Mouse (Mus musculus) gastrocnemius, adult 2 months (tissue): ENCODE data around the gene Sparcl1. TPM values are rescaled to one million over a fixed set of nuclear protein-coding genes. Genes with fewer than 3 reads are reported as not detected.

ENCODE experiments used
- DNase-seq: peaks from one replicate; pipeline ENCODE4 v3.0.0; 2022
- H3K27ac ChIP-seq: fragments of 200-600 bp; 2 replicates; pipeline ENCODE4 v1.8.1; 2022; ENCODE audit warnings: mild to moderate bottlenecking
- H3K4me3 ChIP-seq: fragments of 200-600 bp; 2 replicates; pipeline ENCODE4 v1.8.1; 2022; ENCODE audit warnings: mild to moderate bottlenecking, moderate library complexity
- CTCF ChIP-seq: fragments of 200-600 bp; IDR thresholded peaks from 2 replicates; pipeline ENCODE4 v1.8.1; 2022; ENCODE audit warnings: antibody characterized with exemption, mild to moderate bottlenecking, moderate library complexity
- intact Hi-C: fragments of 180-260 bp; cut with DNase I; formaldehyde crosslinking; loops from one replicate; pipeline ENCODE4 v1.15.1; 2025
- microRNA-seq: library from miRNA; unstranded; fragments of <30 nt; microRNA quantifications from one replicate; pipeline ENCODE4 v1.2.0, GENCODE M21; 2021
- total RNA-seq, 2 experiments: library from RNA; stranded (reverse); gene quantifications; 2 replicates each; pipeline ENCODE4 v1.2.3; 2021

Sparcl1 gene
- total RNA-seq, 2 experiments from 2014 or later = 83.5 to 151 TPM

- Histone ChIP-seq H3K4me3 (no peak overlapping the region), H3K27ac (no peak overlapping the region)
- DNase-seq = no peak
- intact Hi-C loops = no loop called here
- TF ChIP-seq CTCF = no peak
These were observed 81.0 kb downstream of the Sparcl1 start for GRCm38 (mm10) chr5:104032434-104033097.

Small RNA genes lying within 50 kb of the gene (microRNA-seq; reads per million reads assigned to microRNA genes)
- not detected for gene Mir5619

Other genes starting within 250 kb of the Sparcl1 start
- 10 to 100 TPM; 26.1 to 28.6 TPM for gene Klhl8, start 202.5 kb downstream of the Sparcl1 start, total RNA-seq
- gene Hsd17b13, start 136.3 kb downstream of the Sparcl1 start, total RNA-seq = not detected
- 1 to 10 TPM; 8.6 to 9.2 TPM for gene Hsd17b11, start 91.8 kb downstream of the Sparcl1 start, total RNA-seq
- 10 to 100 TPM; 62.6 to 68.7 TPM for gene Nudt9, start 67.4 kb downstream of the Sparcl1 start, total RNA-seq
- not detected for gene Gm17660, start 36.1 kb downstream of the Sparcl1 start, total RNA-seq
- not detected for gene Dspp, start 57.0 kb upstream of the Sparcl1 start, total RNA-seq
- under 1 TPM; 0.42 to 0.99 TPM for gene Dmp1, start 88.9 kb upstream of the Sparcl1 start, total RNA-seq
- gene Ibsp, start 185.4 kb upstream of the Sparcl1 start, total RNA-seq = not detected
- not detected for gene Mepe, start 211.6 kb upstream of the Sparcl1 start, total RNA-seq